8 mouse cellular contexts compared by ENCODE assay signal in genomic region chr12:24716721-24717301, GRCm38 (mm10). TPM values are rescaled to one million over a fixed set of nuclear protein-coding genes. Genes with fewer than 3 reads are reported as not detected.
DNase-seq lines count a peak whose midpoint lies in the region; ATAC-seq and TF ChIP-seq lines count a peak whose summit lies in the region.

No protein-coding gene starts in this region.

- DNase-seq in heart, adult 11 months: peak; percentile 93
- no peak for DNase-seq in ES-E14 (ENCODE audit: low read depth, low spot score)
- peak; percentile 46 to 54 for DNase-seq in cerebellum, postnatal 36 days
- DNase-seq in heart, postnatal 36 days: peak; percentile 50 to 57
- peak; percentile 34 to 40 for DNase-seq in layer of hippocampus, postnatal 36 days

- 38% methylated on average over 4 of the region's 4 CpGs for WGBS in heart, embryonic 11.5 days (ENCODE audit: insufficient replicate concordance)
- WGBS in stomach, embryonic 15.5 days: 52% methylated on average over 4 of the region's 4 CpGs

- H3K9ac ChIP-seq in heart, embryonic 11.5 days (ENCODE audit: low read depth, low read length): no peak overlapping the region
- no peak overlapping the region for H3K9ac ChIP-seq in ES-E14 (ENCODE audit: insufficient read depth, low read depth, low read length, poor library complexity, severe bottlenecking)
- H3K9ac ChIP-seq in stomach, embryonic 15.5 days: no peak overlapping the region

- H3K4me3 ChIP-seq in heart, embryonic 11.5 days (ENCODE audit: low read depth, low read length): no peak overlapping the region
- no peak overlapping the region for H3K4me3 ChIP-seq in ES-E14 (ENCODE audit: insufficient read depth in 1 of 2, low read depth in 1 of 2, low read length in 2 of 2, poor library complexity in 1 of 2, severe bottlenecking in 1 of 2)
- H3K4me3 ChIP-seq in stomach, embryonic 15.5 days (replicated peaks): no peak overlapping the region

- H3K4me1 ChIP-seq in heart, embryonic 11.5 days (ENCODE audit: control insufficient read depth, insufficient read depth, low read length): no peaks in the 10 kb centered on the region
- peaks cover 3 to 4% of the 10 kb centered on the region in 2 experiments; a peak in 3 of 4 replicates for H3K4me1 ChIP-seq in ES-E14 (ENCODE audit: control insufficient read depth in 2 of 2, insufficient read depth in 2 of 2, low read length in 2 of 2, poor library complexity in 1 of 2)
- 0 out of 2 replicates have a peak, but pooled peaks cover 3% of the 10 kb centered on the region for H3K4me1 ChIP-seq in stomach, embryonic 15.5 days

- in situ Hi-C loops in ES-E14 (cut with MboI; ENCODE audit: low sequenced_read_pairs in 2 of 2, unreplicated experiment in 2 of 2): loop anchor here (10.0 kb wide), 2 partner anchors 228 to 238 kb away; no protein-coding TSS in a partner anchor

- intact Hi-C loops in heart, postnatal 36 days (cut with DNase I): loop anchor here (1.0 to 5.0 kb wide), 4 partner anchors 26 to 235 kb away; partner anchors contain the start of gene Mboat2

- no peaks in the 10 kb centered on the region for H3K27me3 ChIP-seq in heart, embryonic 11.5 days (ENCODE audit: control insufficient read depth, insufficient read depth, low read length)
- H3K27me3 ChIP-seq in stomach, embryonic 15.5 days (replicated peaks): no peaks in the 10 kb centered on the region

- ATAC-seq in heart, embryonic 11.5 days (replicated peaks; ENCODE audit: insufficient number of reproducible peaks, low FRiP score, low TSS enrichment): no peak; the same call in 1 of the 2 replicates
- 0 out of 2 replicates have a peak, but pooled peaks have one; percentile 38 for ATAC-seq in megakaryocyte-erythroid progenitor cell, adult 5-6 weeks (replicated peaks; ENCODE audit: low FRiP score, low TSS enrichment, poor library complexity, severe bottlenecking)
- peak; percentile 23; the same call in 1 of the 2 replicates for ATAC-seq in stomach, embryonic 15.5 days (ENCODE audit: insufficient read depth, low FRiP score, low read depth)

- no peaks in the 10 kb centered on the region for H3K9me3 ChIP-seq in heart, embryonic 11.5 days (replicated peaks; ENCODE audit: control insufficient read depth, low read length)
- no peaks in the 10 kb centered on the region for H3K9me3 ChIP-seq in ES-E14 (ENCODE audit: control insufficient read depth, insufficient read depth, low read depth, low read length)
- H3K9me3 ChIP-seq in stomach, embryonic 15.5 days: no peaks in the 10 kb centered on the region

- no peak overlapping the region for H3K4me2 ChIP-seq in heart, embryonic 11.5 days
- H3K4me2 ChIP-seq in stomach, embryonic 15.5 days: no peak overlapping the region

- H3K36me3 ChIP-seq in heart, embryonic 11.5 days (ENCODE audit: control insufficient read depth, insufficient read depth, low read length): peaks cover 7% of the 10 kb centered on the region
- peaks cover 16% of the 10 kb centered on the region for H3K36me3 ChIP-seq in ES-E14 (ENCODE audit: control insufficient read depth, insufficient read depth, low read length, poor library complexity, severe bottlenecking)
- peaks cover 15% of the 10 kb centered on the region; the same call in 1 of the 2 replicates for H3K36me3 ChIP-seq in stomach, embryonic 15.5 days

- H3K27ac ChIP-seq in heart, embryonic 11.5 days (ENCODE audit: low read depth, low read length): no peak overlapping the region
- H3K27ac ChIP-seq in ES-E14 (ENCODE audit: insufficient read depth, low read depth, low read length, poor library complexity, severe bottlenecking): no peak overlapping the region
- no peak overlapping the region for H3K27ac ChIP-seq in stomach, embryonic 15.5 days

TF ChIP-seq in ES-E14, 5 proteins besides CTCF, POLR2A, EP300 and RAD21:
- TF ChIP-seq MAFK (IDR thresholded peaks at IDR 0.05; ENCODE audit: insufficient read depth, low read depth, low read length) (no peak), HCFC1 (IDR thresholded peaks at IDR 0.05; ENCODE audit: borderline replicate concordance, insufficient read depth, low read length) (no peak), ZNF384 (IDR thresholded peaks at IDR 0.05; ENCODE audit: low read depth, low read length) (no peak), CHD2 (IDR thresholded peaks at IDR 0.05; ENCODE audit: low read depth, low read length) (no peak), ZC3H11A (IDR thresholded peaks at IDR 0.05; ENCODE audit: borderline replicate concordance, low read depth, low read length) (peak; percentile 56; the same call in 1 of the 2 replicates)
TF ChIP-seq in ES-E14: peak in this region for 1.

RNA-seq across cellular contexts. Expression of gene Rrm2, which starts 8.8 kb away (rescaled TPM):
- polyA plus RNA-seq in heart, embryonic 11.5 days (2014; fragmentation: Nextera tagmentation; extraction: Ambion mirVana): 211 and 229 TPM in 2 replicates
- total RNA-seq in ES-E14 (2012; rRNA removed): 98.6 and 112 TPM in 2 replicates
- 1 to 10 TPM; 3.7 to 4.2 TPM for total RNA-seq in heart, postnatal 36 days (2021)
- total RNA-seq in layer of hippocampus, postnatal 36 days (2021): 1 to 10 TPM; 2.5 to 3.1 TPM
- 188 and 245 TPM in 2 replicates for total RNA-seq in megakaryocyte-erythroid progenitor cell, adult 5-6 weeks (2014; fragmentation: Nextera tagmentation)
- 98.3 and 173 TPM in 2 replicates for total RNA-seq in megakaryocyte-erythroid progenitor cell, adult 5-6 weeks (2017)
- 172 and 175 TPM in 2 replicates for polyA plus RNA-seq in stomach, embryonic 15.5 days (2015; fragmentation: Nextera tagmentation; extraction: Ambion mirVana)

RNA-seq across cellular contexts. Expression of gene Cys1, which starts 35.2 kb away (rescaled TPM):
- polyA plus RNA-seq in heart, embryonic 11.5 days (2014; fragmentation: Nextera tagmentation; extraction: Ambion mirVana): 0.66 TPM in 2 replicates
- not detected in 2 replicates for total RNA-seq in ES-E14 (2012; rRNA removed)
- 1 to 10 TPM; 5.5 to 6.5 TPM for total RNA-seq in heart, postnatal 36 days (2021)
- total RNA-seq in layer of hippocampus, postnatal 36 days (2021): 10 to 100 TPM; 30.9 to 39.8 TPM
- total RNA-seq in megakaryocyte-erythroid progenitor cell, adult 5-6 weeks (2014; fragmentation: Nextera tagmentation): not detected in 2 replicates
- total RNA-seq in megakaryocyte-erythroid progenitor cell, adult 5-6 weeks (2017): not detected in 2 replicates
- 2.4 and 3.0 TPM in 2 replicates for polyA plus RNA-seq in stomach, embryonic 15.5 days (2015; fragmentation: Nextera tagmentation; extraction: Ambion mirVana)

Comparison
In these comparisons a context has a peak if more than half of its experiments do, and no peak if none do; other contexts are left out.
1. RNA of gene Rrm2, which starts 8.8 kb away (total RNA-seq): 98.3 to 245 TPM in megakaryocyte-erythroid progenitor cell, adult 5-6 weeks and 98.6 to 112 TPM in ES-E14; 3.7 to 4.2 TPM in heart, postnatal 36 days and 2.5 to 3.1 TPM in layer of hippocampus, postnatal 36 days; every median in the first group is over 10 times any median in the second.
2. RNA of gene Cys1, which starts 35.2 kb away (total RNA-seq): 30.9 to 39.8 TPM in layer of hippocampus, postnatal 36 days; 5.5 to 6.5 TPM in heart, postnatal 36 days, not detected in ES-E14 and not detected in megakaryocyte-erythroid progenitor cell, adult 5-6 weeks; every median in the first group is over 4 times any median in the second.